Comparison of ENCODE assay signal across 14 mouse cellular contexts in genomic region chr2:153237891-153238290, GRCm38 (mm10). TPM values are rescaled to one million over a fixed set of nuclear protein-coding genes. Genes with fewer than 3 reads are reported as not detected.
DNase-seq lines count a peak whose midpoint lies in the region; ATAC-seq and TF ChIP-seq lines count a peak whose summit lies in the region.
"Had no signal": no experiment of that assay in that cellular context is flagged by ENCODE, and none has a peak within 500 bp of the region (broad histone marks: within the 10 kb centered on the region; RNA-seq: fewer than 3 reads in every experiment).

No protein-coding gene starts in this region.

- H3K36me3 ChIP-seq in heart, embryonic 16.5 days (ENCODE audit: control insufficient read depth, insufficient read depth), result peaks cover 14% of the 10 kb centered on the region
- H3K36me3 ChIP-seq in midbrain, embryonic 12.5 days, result peaks cover 31% of the 10 kb centered on the region
- H3K36me3 ChIP-seq in midbrain, postnatal 0 days (ENCODE audit: insufficient read depth, low read length), result peaks cover 28% of the 10 kb centered on the region
- peaks cover 10% of the 10 kb centered on the region for H3K36me3 ChIP-seq in intestine, embryonic 16.5 days (ENCODE audit: control insufficient read depth, insufficient read depth, low read length)
- H3K36me3 ChIP-seq in stomach, embryonic 16.5 days (ENCODE audit: control insufficient read depth, insufficient read depth, low read length), result peaks cover 17% of the 10 kb centered on the region; the same call in 1 of the 2 replicates

- TF ChIP-seq CTCF in midbrain, postnatal 0 days (IDR thresholded peaks at IDR 0.05), result no peak

- 0 out of 2 replicates have a peak overlapping the region, but pooled peaks have one; percentile 78 for H3K4me2 ChIP-seq in heart, embryonic 16.5 days (ENCODE audit: low read depth, low read length)
- H3K4me2 ChIP-seq in midbrain, embryonic 12.5 days (replicated peaks), result peak overlapping the region; percentile 9; the same call in 1 of the 2 replicates
- no peak overlapping the region for H3K4me2 ChIP-seq in midbrain, postnatal 0 days (ENCODE audit: low read depth, low read length, poor library complexity, severe bottlenecking)
- peak overlapping the region; percentile 66 for H3K4me2 ChIP-seq in intestine, embryonic 16.5 days (ENCODE audit: low read depth, low read length)
- peak overlapping the region; percentile 89 for H3K4me2 ChIP-seq in stomach, embryonic 16.5 days (ENCODE audit: low read depth, low read length)
- H3K4me2 ChIP-seq: neural tube, embryonic 12.5 days had no signal

- H3K27me3 ChIP-seq in heart, embryonic 16.5 days (ENCODE audit: control insufficient read depth, insufficient read depth, low read length), result no peaks in the 10 kb centered on the region
- H3K27me3 ChIP-seq in midbrain, embryonic 12.5 days, result no peaks in the 10 kb centered on the region
- no peaks in the 10 kb centered on the region for H3K27me3 ChIP-seq in midbrain, postnatal 0 days (ENCODE audit: insufficient read depth, low read length)
- H3K27me3 ChIP-seq in intestine, embryonic 16.5 days (replicated peaks; ENCODE audit: control insufficient read depth, insufficient read depth, low read length), result no peaks in the 10 kb centered on the region
- no peaks in the 10 kb centered on the region for H3K27me3 ChIP-seq in stomach, embryonic 16.5 days (ENCODE audit: control insufficient read depth, insufficient read depth, low read length)
- H3K27me3 ChIP-seq: neural tube, embryonic 12.5 days had no signal

- peaks cover 37% of the 10 kb centered on the region for H3K4me1 ChIP-seq in heart, embryonic 16.5 days (ENCODE audit: control insufficient read depth, insufficient read depth, low read length)
- peaks cover 37% of the 10 kb centered on the region for H3K4me1 ChIP-seq in midbrain, embryonic 12.5 days
- H3K4me1 ChIP-seq in midbrain, postnatal 0 days (ENCODE audit: insufficient read depth, low read length), result peaks cover 19% of the 10 kb centered on the region
- H3K4me1 ChIP-seq in intestine, embryonic 16.5 days (ENCODE audit: control insufficient read depth, insufficient read depth, low read length), result peaks cover 26% of the 10 kb centered on the region
- H3K4me1 ChIP-seq in stomach, embryonic 16.5 days (ENCODE audit: control insufficient read depth, insufficient read depth, low read length), result peaks cover 43% of the 10 kb centered on the region

- DNase-seq in heart, postnatal 4 days, result no peak
- no peak for DNase-seq in midbrain, postnatal 0 days (ENCODE audit: low spot score)
- no peak for DNase-seq in urinary bladder, postnatal 36 days (ENCODE audit: low spot score in 2 of 2)
- DNase-seq: heart, postnatal 10 days; kidney, postnatal 14 days; lung, postnatal 4 days; right cerebral cortex, adult 18-20 months had no signal

- H3K9ac ChIP-seq in heart, embryonic 16.5 days (ENCODE audit: low read length), result peak overlapping the region; percentile 47; the same call in 1 of the 2 replicates
- no peak overlapping the region; the same call in 1 of the 2 replicates for H3K9ac ChIP-seq in midbrain, embryonic 12.5 days (replicated peaks)
- H3K9ac ChIP-seq in midbrain, postnatal 0 days (replicated peaks; ENCODE audit: low read length, poor library complexity, severe bottlenecking), result no peak overlapping the region
- H3K9ac ChIP-seq in intestine, embryonic 16.5 days (ENCODE audit: low read depth, low read length), result peak overlapping the region; percentile 99
- H3K9ac ChIP-seq in stomach, embryonic 16.5 days (ENCODE audit: low read length), result peak overlapping the region; percentile 37; the same call in 1 of the 2 replicates
- H3K9ac ChIP-seq: neural tube, embryonic 12.5 days had no signal

- peak overlapping the region; percentile 92 for H3K27ac ChIP-seq in heart, embryonic 16.5 days (ENCODE audit: low read length)
- no peak overlapping the region for H3K27ac ChIP-seq in midbrain, embryonic 12.5 days (replicated peaks)
- H3K27ac ChIP-seq in midbrain, postnatal 0 days (ENCODE audit: low read depth, low read length), result no peak overlapping the region
- H3K27ac ChIP-seq in intestine, embryonic 16.5 days (ENCODE audit: low read length), result peak overlapping the region; percentile 98
- H3K27ac ChIP-seq in stomach, embryonic 16.5 days (ENCODE audit: low read length), result peak overlapping the region; percentile 88
- H3K27ac ChIP-seq: left cerebral cortex, adult 2 months; neural tube, embryonic 12.5 days had no signal

- H3K9me3 ChIP-seq in heart, embryonic 16.5 days (replicated peaks; ENCODE audit: control insufficient read depth, low read length), result no peaks in the 10 kb centered on the region
- H3K9me3 ChIP-seq in midbrain, embryonic 12.5 days, result no peaks in the 10 kb centered on the region
- H3K9me3 ChIP-seq in midbrain, postnatal 0 days (ENCODE audit: low read length), result no peaks in the 10 kb centered on the region
- H3K9me3 ChIP-seq in intestine, embryonic 16.5 days (ENCODE audit: control insufficient read depth, low read length), result no peaks in the 10 kb centered on the region
- no peaks in the 10 kb centered on the region for H3K9me3 ChIP-seq in stomach, embryonic 16.5 days (replicated peaks; ENCODE audit: control insufficient read depth, low read length)
- H3K9me3 ChIP-seq: neural tube, embryonic 12.5 days had no signal

- no peak overlapping the region for H3K4me3 ChIP-seq in heart, embryonic 16.5 days (ENCODE audit: low read length)
- no peak overlapping the region for H3K4me3 ChIP-seq in midbrain, embryonic 12.5 days
- H3K4me3 ChIP-seq in midbrain, postnatal 0 days (ENCODE audit: low read depth, low read length), result no peak overlapping the region
- H3K4me3 ChIP-seq in intestine, embryonic 16.5 days (ENCODE audit: low read length), result peak overlapping the region; percentile 88
- peak overlapping the region; percentile 80 for H3K4me3 ChIP-seq in stomach, embryonic 16.5 days (replicated peaks; ENCODE audit: low read length)
- H3K4me3 ChIP-seq: left cerebral cortex, adult 2 months; neural tube, embryonic 12.5 days had no signal

- no peak for ATAC-seq in heart, embryonic 16.5 days (replicated peaks; ENCODE audit: extremely low read depth, insufficient read depth, low FRiP score)
- ATAC-seq in midbrain, embryonic 12.5 days (ENCODE audit: low FRiP score, low read depth), result no peak
- no peak for ATAC-seq in midbrain, postnatal 0 days (ENCODE audit: low FRiP score)
- no peak for ATAC-seq in intestine, embryonic 16.5 days
- ATAC-seq in stomach, embryonic 16.5 days (ENCODE audit: insufficient read depth, low FRiP score), result no peak
- ATAC-seq in granulocyte monocyte progenitor cell, adult 5-6 weeks (replicated peaks; ENCODE audit: poor library complexity, severe bottlenecking), result no peak

- WGBS in heart, embryonic 16.5 days, result 65% methylated on average over 4 of the region's 4 CpGs
- WGBS in midbrain, embryonic 12.5 days, result 80% methylated on average over 4 of the region's 4 CpGs
- WGBS in midbrain, postnatal 0 days, result 70% methylated on average over 4 of the region's 4 CpGs
- 61% methylated on average over 4 of the region's 4 CpGs for WGBS in intestine, embryonic 16.5 days
- 56% methylated on average over 4 of the region's 4 CpGs for whole genome bisulfite sequencing in stomach, embryonic 16.5 days

RNA-seq across cellular contexts. Expression of gene Plagl2, which starts 3.3 kb away (rescaled TPM):
- 9.8 and 10.3 TPM in 2 replicates for polyA plus RNA-seq in heart, embryonic 16.5 days (2015; fragmentation: Nextera tagmentation; extraction: Ambion mirVana)
- 1 to 10 TPM; 8.4 to 9.7 TPM for total RNA-seq in heart, postnatal 4 days (2021)
- polyA plus RNA-seq in midbrain, embryonic 12.5 days (2016; fragmentation: Nextera tagmentation; extraction: Ambion mirVana), result 20.4 and 23.7 TPM in 2 replicates
- total RNA-seq in midbrain, postnatal 0 days (2014; rRNA removed), result 6.5 and 7.0 TPM in 2 replicates
- 2.5 and 2.9 TPM in 2 replicates for polyA plus RNA-seq in midbrain, postnatal 0 days (2015; fragmentation: Nextera tagmentation; extraction: Ambion mirVana)
- 53.5 and 67.5 TPM in 2 replicates for polyA plus RNA-seq in intestine, embryonic 16.5 days (2015; fragmentation: Nextera tagmentation; extraction: Ambion mirVana)
- 19.6 and 21.8 TPM in 2 replicates for polyA plus RNA-seq in stomach, embryonic 16.5 days (2015; fragmentation: Nextera tagmentation; extraction: Ambion mirVana)
- total RNA-seq in granulocyte monocyte progenitor cell, adult 5-6 weeks (2014; fragmentation: Nextera tagmentation), result 45.0 and 46.6 TPM in 2 replicates
- 5.4 and 7.2 TPM in 2 replicates for total RNA-seq in granulocyte monocyte progenitor cell, adult 5-6 weeks (2017)

RNA-seq across cellular contexts. Expression of gene Pofut1, which starts 3.4 kb away (rescaled TPM):
- polyA plus RNA-seq in heart, embryonic 16.5 days (2015; fragmentation: Nextera tagmentation; extraction: Ambion mirVana), result 3.7 and 4.0 TPM in 2 replicates
- total RNA-seq in heart, postnatal 4 days (2021), result 10 to 100 TPM; 21.8 to 25.0 TPM
- 6.2 and 6.4 TPM in 2 replicates for polyA plus RNA-seq in midbrain, embryonic 12.5 days (2016; fragmentation: Nextera tagmentation; extraction: Ambion mirVana)
- 18.8 and 24.2 TPM in 2 replicates for total RNA-seq in midbrain, postnatal 0 days (2014; rRNA removed)
- 3.2 and 4.6 TPM in 2 replicates for polyA plus RNA-seq in midbrain, postnatal 0 days (2015; fragmentation: Nextera tagmentation; extraction: Ambion mirVana)
- 13.3 and 13.5 TPM in 2 replicates for polyA plus RNA-seq in intestine, embryonic 16.5 days (2015; fragmentation: Nextera tagmentation; extraction: Ambion mirVana)
- polyA plus RNA-seq in stomach, embryonic 16.5 days (2015; fragmentation: Nextera tagmentation; extraction: Ambion mirVana), result 6.7 and 8.2 TPM in 2 replicates
- total RNA-seq in granulocyte monocyte progenitor cell, adult 5-6 weeks (2014; fragmentation: Nextera tagmentation), result 17.6 and 20.3 TPM in 2 replicates
- 16.0 and 19.1 TPM in 2 replicates for total RNA-seq in granulocyte monocyte progenitor cell, adult 5-6 weeks (2017)

RNA-seq across cellular contexts. Expression of gene Tspyl3, which starts 12.7 kb away (rescaled TPM):
- polyA plus RNA-seq in heart, embryonic 16.5 days (2015; fragmentation: Nextera tagmentation; extraction: Ambion mirVana), result 6.5 and 7.5 TPM in 2 replicates
- 1 to 10 TPM; 2.7 to 3.0 TPM for total RNA-seq in heart, postnatal 4 days (2021)
- polyA plus RNA-seq in midbrain, embryonic 12.5 days (2016; fragmentation: Nextera tagmentation; extraction: Ambion mirVana), result 10.4 and 11.7 TPM in 2 replicates
- 30.1 and 38.8 TPM in 2 replicates for total RNA-seq in midbrain, postnatal 0 days (2014; rRNA removed)
- polyA plus RNA-seq in midbrain, postnatal 0 days (2015; fragmentation: Nextera tagmentation; extraction: Ambion mirVana), result 54.7 and 59.4 TPM in 2 replicates
- 10.7 and 11.4 TPM in 2 replicates for polyA plus RNA-seq in intestine, embryonic 16.5 days (2015; fragmentation: Nextera tagmentation; extraction: Ambion mirVana)
- 9.2 and 9.9 TPM in 2 replicates for polyA plus RNA-seq in stomach, embryonic 16.5 days (2015; fragmentation: Nextera tagmentation; extraction: Ambion mirVana)
- 12.1 and 16.7 TPM in 2 replicates for total RNA-seq in granulocyte monocyte progenitor cell, adult 5-6 weeks (2014; fragmentation: Nextera tagmentation)
- 6.1 and 6.2 TPM in 2 replicates for total RNA-seq in granulocyte monocyte progenitor cell, adult 5-6 weeks (2017)

RNA-seq across cellular contexts. Expression of gene Kif3b, which starts 53.3 kb away (rescaled TPM):
- 5.4 and 6.2 TPM in 2 replicates for polyA plus RNA-seq in heart, embryonic 16.5 days (2015; fragmentation: Nextera tagmentation; extraction: Ambion mirVana)
- 10 to 100 TPM; 12.9 to 13.4 TPM for total RNA-seq in heart, postnatal 4 days (2021)
- 12.4 and 12.5 TPM in 2 replicates for polyA plus RNA-seq in midbrain, embryonic 12.5 days (2016; fragmentation: Nextera tagmentation; extraction: Ambion mirVana)
- 49.5 and 57.3 TPM in 2 replicates for total RNA-seq in midbrain, postnatal 0 days (2014; rRNA removed)
- 19.9 and 20.6 TPM in 2 replicates for polyA plus RNA-seq in midbrain, postnatal 0 days (2015; fragmentation: Nextera tagmentation; extraction: Ambion mirVana)
- polyA plus RNA-seq in intestine, embryonic 16.5 days (2015; fragmentation: Nextera tagmentation; extraction: Ambion mirVana), result 8.2 and 8.3 TPM in 2 replicates
- 6.7 TPM in 2 replicates for polyA plus RNA-seq in stomach, embryonic 16.5 days (2015; fragmentation: Nextera tagmentation; extraction: Ambion mirVana)
- 6.9 and 7.7 TPM in 2 replicates for total RNA-seq in granulocyte monocyte progenitor cell, adult 5-6 weeks (2014; fragmentation: Nextera tagmentation)
- total RNA-seq in granulocyte monocyte progenitor cell, adult 5-6 weeks (2017), result 9.1 and 11.3 TPM in 2 replicates

Comparison
In these comparisons a context has a peak if more than half of its experiments do, and no peak if none do; other contexts are left out.
1. H3K27ac ChIP-seq: peak in heart, embryonic 16.5 days (single experiment), intestine, embryonic 16.5 days (single experiment) and stomach, embryonic 16.5 days (single experiment); none in midbrain, embryonic 12.5 days (single experiment) and midbrain, postnatal 0 days (single experiment).
2. H3K4me3 ChIP-seq: peak in intestine, embryonic 16.5 days (single experiment) and stomach, embryonic 16.5 days (single experiment); none in heart, embryonic 16.5 days (single experiment), midbrain, embryonic 12.5 days (single experiment) and midbrain, postnatal 0 days (single experiment).
3. H3K9ac ChIP-seq: peak in heart, embryonic 16.5 days (single experiment), intestine, embryonic 16.5 days (single experiment) and stomach, embryonic 16.5 days (single experiment); none in midbrain, embryonic 12.5 days (single experiment) and midbrain, postnatal 0 days (single experiment).